Mouse (Mus musculus) T-helper 2 cell (primary cell): ENCODE measurements around the gene Tomm22.

Source experiments
- in situ Hi-C: fragments of 300-600 bp; cut with MboI, MseI; formaldehyde crosslinking; loops from one replicate; pipeline ENCODE4 v1.15.1; 2025; ENCODE audit warnings: high pct_unique_total_duplicates

The Tomm22 gene

GRCm38 (mm10) chr15:79686046-79686869 is 15.6 kb downstream of the Tomm22 start:
- in situ Hi-C loops, result no loop called here

GRCm38 (mm10) chr15:79687175-79687574 is 16.5 kb downstream of the Tomm22 start:
- in situ Hi-C loops, result no loop called here

GRCm38 (mm10) chr15:79687646-79688267 is 17.1 kb downstream of the Tomm22 start, which contains the start of gene Josd1:
Gene Josd1, minus strand, starts transcription at chr15:79687919.
- in situ Hi-C loops, result no loop called here

- in situ Hi-C loops, result no loop called here
These were observed 17.8 kb downstream of the Tomm22 start for GRCm38 (mm10) chr15:79688268-79688956.

GRCm38 (mm10) chr15:79689662-79690425 is 19.2 kb downstream of the Tomm22 start:
- in situ Hi-C loops, result no loop called here

- in situ Hi-C loops, result no loop called here
These were observed 19.9 kb downstream of the Tomm22 start, which contains the start of gene Gtpbp1 for GRCm38 (mm10) chr15:79690426-79691022. Gene Gtpbp1, plus strand, starts transcription at chr15:79690845.

GRCm38 (mm10) chr15:79691023-79691508 is 20.4 kb downstream of the Tomm22 start:
- in situ Hi-C loops, result no loop called here

- in situ Hi-C loops, result no loop called here
These were observed 21.7 kb downstream of the Tomm22 start for GRCm38 (mm10) chr15:79692334-79692733.

- in situ Hi-C loops, result no loop called here
These were observed 23.1 kb downstream of the Tomm22 start for GRCm38 (mm10) chr15:79693740-79694139.

- in situ Hi-C loops, result no loop called here
These were observed 23.9 kb downstream of the Tomm22 start for GRCm38 (mm10) chr15:79694512-79694911.

- in situ Hi-C loops, result no loop called here
These were observed 24.9 kb downstream of the Tomm22 start for GRCm38 (mm10) chr15:79695516-79695915.

GRCm38 (mm10) chr15:79696508-79696907 is 25.8 kb downstream of the Tomm22 start:
- in situ Hi-C loops, result no loop called here

- in situ Hi-C loops, result no loop called here
These were observed 26.4 kb downstream of the Tomm22 start for GRCm38 (mm10) chr15:79697011-79697410.

- in situ Hi-C loops, result no loop called here
These were observed 27.0 kb downstream of the Tomm22 start for GRCm38 (mm10) chr15:79697558-79698187.

GRCm38 (mm10) chr15:79706603-79707214 is 36.0 kb downstream of the Tomm22 start:
- in situ Hi-C loops, result no loop called here

- in situ Hi-C loops, result no loop called here
These were observed 37.7 kb downstream of the Tomm22 start for GRCm38 (mm10) chr15:79708229-79708822.

GRCm38 (mm10) chr15:79715646-79716045 is 45.0 kb downstream of the Tomm22 start:
- in situ Hi-C loops, result no loop called here

- in situ Hi-C loops, result no loop called here
These were observed 46.0 kb downstream of the Tomm22 start for GRCm38 (mm10) chr15:79716710-79717109.

GRCm38 (mm10) chr15:79720267-79720666 is 49.6 kb downstream of the Tomm22 start:
- in situ Hi-C loops, result no loop called here

GRCm38 (mm10) chr15:79720796-79721195 is 50.1 kb downstream of the Tomm22 start:
- in situ Hi-C loops, result no loop called here
